Mouse (Mus musculus): Measurements from ENCODE around the gene Cysltr2. TPM values are rescaled to one million over a fixed set of nuclear protein-coding genes. Genes with fewer than 3 reads are reported as not detected.

Cysltr2 gene
- polyA plus RNA-seq, 1 experiment from 2014 or later: not detected

DNA sequence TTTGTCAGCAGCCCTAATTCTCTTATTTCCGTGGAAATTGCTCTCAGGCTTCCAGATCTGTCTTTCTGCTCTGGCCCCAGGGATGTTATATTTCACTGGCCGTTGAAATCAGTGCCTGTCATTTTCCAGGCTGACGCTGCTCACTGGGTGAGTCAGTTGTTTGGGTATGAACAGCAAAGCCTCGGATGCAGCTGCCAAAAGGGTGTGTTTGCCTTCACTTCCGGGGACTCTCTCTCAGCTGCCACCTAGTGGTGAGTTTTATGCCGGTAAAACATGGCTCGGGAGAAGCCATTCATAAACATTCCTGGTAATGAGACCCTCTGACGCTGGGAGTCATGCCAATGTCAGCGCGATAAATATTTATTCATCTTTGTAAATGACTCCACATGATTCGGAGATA, 65.5 kb downstream of the Cysltr2 start:
- Histone ChIP-seq H3K4me3 (replicated peaks) (no peak overlapping the region), H3K9me3 (no peaks in the 10 kb centered on the region), H3K27me3 (no peaks in the 10 kb centered on the region), H3K9ac (no peak overlapping the region), H3K36me3 (replicated peaks) (no peaks in the 10 kb centered on the region), H3K4me2 (peak overlapping the region; percentile 42), H3K4me1 (no peaks in the 10 kb centered on the region), H3K27ac (no peak overlapping the region)
- peak; percentile 87 for ATAC-seq (ENCODE audit: low FRiP score)
- WGBS: 13% methylated on average over 11 of the region's 11 CpGs

DNA sequence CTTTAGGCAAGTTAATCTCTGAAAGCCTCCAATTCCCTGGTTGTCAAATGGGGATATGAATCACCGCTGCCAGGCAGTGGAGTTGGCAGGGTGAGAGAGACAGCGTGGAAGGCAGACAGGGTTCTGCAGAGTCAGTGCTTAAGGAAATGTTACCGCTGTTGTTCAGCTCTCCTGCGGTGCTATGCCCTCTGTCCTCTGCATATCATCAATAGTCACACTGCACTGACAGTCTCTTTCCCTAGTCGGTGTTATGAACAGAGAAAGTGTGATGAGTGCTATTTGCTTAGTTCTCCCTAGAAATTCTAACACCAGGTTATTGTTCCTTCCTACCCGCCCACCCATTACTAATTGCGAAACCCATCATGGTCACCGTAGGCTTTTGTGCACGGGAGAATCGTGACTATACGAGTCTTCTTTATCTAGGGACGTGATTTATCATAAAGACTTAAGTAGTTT, 65.9 kb downstream of the Cysltr2 start:
- H3K4me1 ChIP-seq: no peaks in the 10 kb centered on the region
- H3K9me3 ChIP-seq: no peaks in the 10 kb centered on the region
- H3K4me3 ChIP-seq (replicated peaks): no peak overlapping the region
- H3K36me3 ChIP-seq (replicated peaks): no peaks in the 10 kb centered on the region
- WGBS: 78% methylated on average over 12 of the region's 12 CpGs
- peak; percentile 58 for ATAC-seq (ENCODE audit: low FRiP score)
- H3K27ac ChIP-seq: no peak overlapping the region
- no peaks in the 10 kb centered on the region for H3K27me3 ChIP-seq
- H3K9ac ChIP-seq: no peak overlapping the region
- peak overlapping the region; percentile 42 for H3K4me2 ChIP-seq

DNA sequence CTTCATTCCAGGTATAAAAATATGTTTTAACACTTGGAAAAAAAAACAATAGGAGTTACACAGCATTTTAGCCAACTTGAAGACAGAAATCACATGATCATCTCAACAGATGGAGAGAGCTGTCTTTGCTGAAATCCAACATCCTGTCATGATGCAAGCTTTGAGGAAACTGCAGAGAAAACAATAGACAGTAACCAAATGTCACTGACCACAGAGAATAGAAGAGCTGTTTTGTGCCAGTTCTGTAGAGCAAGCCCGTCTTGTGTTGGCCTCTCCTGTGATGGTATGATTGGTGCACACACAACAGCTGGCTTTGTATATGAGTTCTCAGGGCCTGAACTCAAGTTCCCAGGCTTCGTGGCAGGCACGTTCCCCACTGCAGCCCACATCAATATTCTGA, 68.2 kb downstream of the Cysltr2 start:
- Histone ChIP-seq H3K36me3 (replicated peaks) (no peaks in the 10 kb centered on the region), H3K4me3 (replicated peaks) (no peak overlapping the region), H3K9me3 (no peaks in the 10 kb centered on the region), H3K9ac (no peak overlapping the region), H3K4me2 (no peak overlapping the region), H3K27ac (no peak overlapping the region), H3K4me1 (no peaks in the 10 kb centered on the region), H3K27me3 (no peaks in the 10 kb centered on the region)
- no peak for ATAC-seq (ENCODE audit: low FRiP score)
- 77% methylated on average over 3 of the region's 3 CpGs for WGBS

DNA sequence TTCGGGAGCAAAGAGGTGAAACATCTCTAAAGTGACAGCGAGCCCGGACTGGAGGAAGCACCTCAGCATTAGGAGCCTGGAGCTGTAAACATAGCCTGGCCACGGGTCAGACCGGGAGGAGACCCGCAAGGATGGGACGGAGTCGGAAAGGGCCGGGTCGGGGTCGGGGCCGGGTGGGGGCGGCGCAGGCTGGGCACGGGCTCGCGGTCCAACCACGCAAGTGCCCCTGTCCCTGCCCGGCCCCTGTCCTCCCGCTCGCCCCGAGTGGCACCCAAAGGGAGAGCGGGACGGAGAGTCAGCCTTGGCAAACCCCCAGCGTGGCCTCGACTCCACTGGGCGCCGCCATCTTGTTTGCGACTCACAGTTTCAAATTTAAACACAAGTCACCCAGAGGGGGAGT, 68.8 kb downstream of the Cysltr2 start:
- H3K4me3 ChIP-seq (replicated peaks): no peak overlapping the region
- H3K4me1 ChIP-seq: no peaks in the 10 kb centered on the region
- WGBS: 95% methylated on average over 29 of the region's 29 CpGs
- H3K9me3 ChIP-seq: no peaks in the 10 kb centered on the region
- ATAC-seq (ENCODE audit: low FRiP score): no peak
- no peak overlapping the region for H3K9ac ChIP-seq
- no peaks in the 10 kb centered on the region for H3K36me3 ChIP-seq (replicated peaks)
- no peaks in the 10 kb centered on the region for H3K27me3 ChIP-seq
- no peak overlapping the region for H3K4me2 ChIP-seq
- no peak overlapping the region for H3K27ac ChIP-seq

DNA sequence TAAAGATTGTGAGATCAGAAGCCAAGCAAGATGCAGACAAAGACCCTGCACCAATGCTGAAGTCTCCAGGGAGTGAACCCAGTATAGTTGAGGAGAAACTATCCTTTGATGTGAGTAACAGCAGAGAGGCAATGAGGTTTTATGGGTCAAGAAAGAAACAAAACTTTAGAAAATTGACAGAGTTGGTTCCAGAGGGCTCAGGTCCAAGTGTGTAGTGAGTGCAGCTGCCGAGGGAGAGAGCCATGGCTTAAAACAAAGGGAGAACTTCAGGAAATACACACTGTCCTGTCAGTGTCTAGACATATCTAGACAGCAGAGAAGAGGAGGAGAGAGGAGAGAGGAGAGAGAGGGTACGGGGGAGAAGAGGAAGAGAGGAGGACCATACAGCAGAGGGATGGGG, 72.8 kb downstream of the Cysltr2 start:
- no peaks in the 10 kb centered on the region for H3K9me3 ChIP-seq
- no peaks in the 10 kb centered on the region for H3K27me3 ChIP-seq
- no peak overlapping the region for H3K4me3 ChIP-seq (replicated peaks)
- H3K4me1 ChIP-seq: no peaks in the 10 kb centered on the region
- WGBS: 88% methylated on average over 2 of the region's 2 CpGs
- no peak overlapping the region for H3K9ac ChIP-seq
- H3K36me3 ChIP-seq (replicated peaks): no peaks in the 10 kb centered on the region
- no peak overlapping the region for H3K4me2 ChIP-seq
- no peak for ATAC-seq (ENCODE audit: low FRiP score)
- H3K27ac ChIP-seq: no peak overlapping the region

Other genes with a start within 250 kb of the Cysltr2 start
- gene Rcbtb2, start 73.9 kb upstream of the Cysltr2 start, polyA plus RNA-seq (2016; fragmentation: Nextera tagmentation; extraction: Ambion mirVana): 118 and 136 TPM in 2 replicates
- gene Lpar6, start 188.8 kb upstream of the Cysltr2 start, polyA plus RNA-seq (2016; fragmentation: Nextera tagmentation; extraction: Ambion mirVana): 11.8 and 14.2 TPM in 2 replicates

All from forebrain, embryonic 12.5 days (tissue).